Mouse (Mus musculus) spleen, adult 2 months (tissue): ENCODE results near the gene Ugt1a1.

Source experiments
- CTCF ChIP-seq: fragments of 200-500 bp; IDR thresholded peaks from 2 replicates; pipeline ENCODE4 v1.5.1; 2011; ENCODE audit warnings: mild to moderate bottlenecking, inconsistent platforms; ENCODE audit not compliant: insufficient read depth, insufficient read length, insufficient replicate concordance; ENCODE audit errors: extremely low read depth
- POLR2A ChIP-seq: fragments of 200-500 bp; IDR thresholded peaks from 2 replicates; pipeline ENCODE4 v1.6.1; 2011; ENCODE audit warnings: low read depth, low read length, inconsistent platforms

DNA sequence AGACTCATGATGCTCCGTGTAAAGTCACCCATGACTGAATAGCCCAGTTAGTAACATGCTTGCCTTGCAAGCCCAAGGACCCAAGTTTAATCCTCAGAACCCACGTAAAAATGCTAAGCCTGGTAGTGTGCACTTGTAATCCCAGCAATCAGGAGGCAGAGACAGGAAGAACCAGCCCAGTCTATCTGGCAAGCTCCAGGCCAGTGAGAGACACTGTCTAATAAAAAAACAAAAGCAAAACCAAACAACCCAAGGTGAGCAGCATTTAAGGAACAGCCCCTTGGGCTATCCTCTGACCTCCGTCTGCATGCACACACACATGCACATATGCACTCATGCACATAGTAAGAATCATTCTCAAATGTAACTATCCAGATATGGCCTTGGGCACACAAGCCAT lies 17.8 kb downstream of the Ugt1a1 start:
- TF ChIP-seq CTCF (no peak), POLR2A (no peak)
